Mouse (Mus musculus) CH12.LX (cell line): ENCODE data around the gene Cnih4. TPM values are rescaled to one million over a fixed set of nuclear protein-coding genes. Genes with fewer than 3 reads are reported as not detected.

Experiments
- DNase-seq: peaks from one replicate; pipeline ENCODE4 v3.0.0-alpha.2; 2013; ENCODE audit errors: extremely low read depth
- H3K27ac ChIP-seq: 2 replicates; pipeline ENCODE4 v1.5.1; 2012; ENCODE audit warnings: low read depth, mild to moderate bottlenecking, control low read depth, moderate library complexity; ENCODE audit not compliant: insufficient read depth
- H3K27me3 ChIP-seq: replicated peaks from 2 replicates; pipeline ENCODE3; 2012; ENCODE audit warnings: inconsistent platforms
- H3K36me3 ChIP-seq, 2 experiments: replicated peaks in 1 of 2; 2 replicates each; pipeline versions ENCODE3 to v1.6.1; 2012; ENCODE audit warnings: inconsistent platforms in 1 of 2, low read length in 1 of 2, mild to moderate bottlenecking in 1 of 2, mixed read lengths in 1 of 2, moderate library complexity in 1 of 2; ENCODE audit not compliant: control insufficient read depth in 1 of 2, insufficient read depth in 1 of 2
- H3K4me1 ChIP-seq, 2 experiments: 2 replicates each; pipeline ENCODE4 v1.6.1; 2012; ENCODE audit warnings: inconsistent platforms in 1 of 2, moderate library complexity in 1 of 2; ENCODE audit not compliant: insufficient read depth in 2 of 2, control insufficient read depth in 1 of 2
- H3K4me2 ChIP-seq: 2 replicates; pipeline ENCODE4 v1.6.1; 2012; ENCODE audit warnings: low read depth, mild to moderate bottlenecking, control low read depth; ENCODE audit not compliant: poor library complexity, insufficient read depth, severe bottlenecking
- H3K4me3 ChIP-seq, 3 experiments: fragments of 150-350 bp in 1 of 3; sonication (generic) in 1 of 3; replicated peaks in 1 of 3; 2 replicates each; pipeline versions ENCODE3 to v1.5.1; 2011 to 2012; ENCODE audit warnings: low read depth in 2 of 3, low read length in 2 of 3, mild to moderate bottlenecking in 2 of 3, moderate library complexity in 2 of 3, control low read depth in 1 of 3, improper control_type of control experiment in 1 of 3, inconsistent platforms in 1 of 3, mixed read lengths in 1 of 3; ENCODE audit not compliant: poor library complexity in 1 of 3
- H3K79me2 ChIP-seq: replicated peaks from 2 replicates; pipeline ENCODE4 v1.6.1; 2012; ENCODE audit warnings: mild to moderate bottlenecking, moderate library complexity; ENCODE audit not compliant: control insufficient read depth, poor library complexity, insufficient read depth, severe bottlenecking; ENCODE audit errors: extremely low read depth
- H3K9ac ChIP-seq: 2 replicates; pipeline ENCODE4 v1.6.1; 2012; ENCODE audit warnings: low read depth, mild to moderate bottlenecking, control low read depth, moderate library complexity; ENCODE audit not compliant: insufficient read depth
- H3K9me3 ChIP-seq: replicated peaks from 2 replicates; pipeline ENCODE3; 2012; ENCODE audit warnings: low read length, inconsistent platforms, mixed read lengths
- CHD2 ChIP-seq: IDR thresholded peaks from 2 replicates; pipeline ENCODE4 v1.6.1; 2011; ENCODE audit warnings: low read length, improper control_type of control experiment
- EP300 ChIP-seq: IDR thresholded peaks from 2 replicates; pipeline ENCODE4 v1.6.1; 2011; ENCODE audit warnings: low read length, improper control_type of control experiment
- IRF4 ChIP-seq: IDR thresholded peaks from 2 replicates; pipeline ENCODE4 v1.6.1; 2014; ENCODE audit warnings: low read depth, mild to moderate bottlenecking, inconsistent platforms, low read length, improper control_type of control experiment
- JUN ChIP-seq: IDR thresholded peaks from 2 replicates; pipeline ENCODE4 v1.6.1; 2011; ENCODE audit warnings: low read depth, mild to moderate bottlenecking, low read length, improper control_type of control experiment, moderate library complexity; ENCODE audit not compliant: insufficient read depth
- JUND ChIP-seq: conservative IDR thresholded peaks from 2 replicates; pipeline ENCODE4 v1.6.1; 2011; ENCODE audit warnings: low read depth, low read length, improper control_type of control experiment
- KAT2A ChIP-seq: IDR thresholded peaks from 2 replicates; pipeline ENCODE4 v1.6.1; 2012; ENCODE audit warnings: low read length, improper control_type of control experiment, inconsistent platforms; ENCODE audit not compliant: insufficient replicate concordance
- NELFE ChIP-seq: IDR thresholded peaks from 2 replicates; pipeline ENCODE4 v1.6.1; 2011; ENCODE audit warnings: low read depth, low read length, improper control_type of control experiment
- POLR2A ChIP-seq: IDR thresholded peaks from 2 replicates; pipeline ENCODE4 v1.6.1; 2011; ENCODE audit warnings: low read depth, mild to moderate bottlenecking, improper control_type of control experiment, low read length
- POLR2AphosphoS2 ChIP-seq: IDR thresholded peaks from 2 replicates; pipeline ENCODE4 v1.6.1; 2011; ENCODE audit warnings: low read depth, low read length, improper control_type of control experiment
- RAD21 ChIP-seq: IDR thresholded peaks from 2 replicates; pipeline ENCODE4 v1.6.1; 2011; ENCODE audit warnings: low read depth, mild to moderate bottlenecking, low read length, improper control_type of control experiment, moderate library complexity
- SIN3A ChIP-seq: IDR thresholded peaks from 2 replicates; pipeline ENCODE4 v1.6.1; 2012; ENCODE audit warnings: low read length, improper control_type of control experiment, inconsistent platforms
- SMC3 ChIP-seq: IDR thresholded peaks from 2 replicates; pipeline ENCODE4 v1.6.1; 2011; ENCODE audit warnings: low read depth, low read length, improper control_type of control experiment
- TBP ChIP-seq: conservative IDR thresholded peaks from 2 replicates; pipeline ENCODE4 v1.6.1; 2011; ENCODE audit warnings: low read depth, low read length, improper control_type of control experiment
- TCF12 ChIP-seq: IDR thresholded peaks from 2 replicates; pipeline ENCODE4 v1.6.1; 2014; ENCODE audit warnings: low read depth, mild to moderate bottlenecking, inconsistent platforms, low read length, improper control_type of control experiment
- UBTF ChIP-seq: IDR thresholded peaks from 2 replicates; pipeline ENCODE4 v1.6.1; 2012; ENCODE audit warnings: low read depth, mild to moderate bottlenecking, inconsistent platforms, low read length, improper control_type of control experiment, moderate library complexity
- USF1 ChIP-seq: IDR thresholded peaks from 2 replicates; pipeline ENCODE4 v1.6.1; 2014; ENCODE audit warnings: low read depth, mild to moderate bottlenecking, inconsistent platforms, low read length, improper control_type of control experiment
- ZMIZ1 ChIP-seq: IDR thresholded peaks from 2 replicates; pipeline ENCODE4 v1.6.1; 2012; ENCODE audit warnings: low read depth, mild to moderate bottlenecking, inconsistent platforms, low read length, improper control_type of control experiment
- dilution Hi-C: fragments of 300-500 bp; cut with MboI; formaldehyde crosslinking; loops from 2 replicates; pipeline ENCODE4 v1.14.3; 2020; ENCODE audit warnings: low sequenced_read_pairs; ENCODE audit not compliant: extremely low pct_unique_long_range_greater_than_20kb, extremely low pct_ligation_motif_present
- in situ Hi-C: fragments of 300-500 bp; cut with MboI; formaldehyde crosslinking; loops from 3 replicates; pipeline ENCODE4 v1.14.3; 2019; ENCODE audit warnings: low sequenced_read_pairs, low pct_ligation_motif_present, low pct_unique_long_range_greater_than_20kb, mixed read lengths
- polyA plus RNA-seq: library from polyadenylated mRNA; unstranded; fragments of >175 nt; gene quantifications from 2 replicates; pipeline ENCODE4 v1.2.1, GENCODE M21; 2012; ENCODE audit warnings: low read depth; ENCODE audit not compliant: insufficient read length
- total RNA-seq, 2 experiments: library from RNA; depleted of rRNA; stranded (reverse); fragments of 300-350 nt in 1 of 2; fragments of >200 nt in 1 of 2; gene quantifications; 2 replicates each; pipeline ENCODE4 v1.2.3; 2012 to 2014

Cnih4 gene
- total and polyA plus RNA-seq, 3 experiments, result 24.2 to 54.1 (median 39.1) TPM

DNA sequence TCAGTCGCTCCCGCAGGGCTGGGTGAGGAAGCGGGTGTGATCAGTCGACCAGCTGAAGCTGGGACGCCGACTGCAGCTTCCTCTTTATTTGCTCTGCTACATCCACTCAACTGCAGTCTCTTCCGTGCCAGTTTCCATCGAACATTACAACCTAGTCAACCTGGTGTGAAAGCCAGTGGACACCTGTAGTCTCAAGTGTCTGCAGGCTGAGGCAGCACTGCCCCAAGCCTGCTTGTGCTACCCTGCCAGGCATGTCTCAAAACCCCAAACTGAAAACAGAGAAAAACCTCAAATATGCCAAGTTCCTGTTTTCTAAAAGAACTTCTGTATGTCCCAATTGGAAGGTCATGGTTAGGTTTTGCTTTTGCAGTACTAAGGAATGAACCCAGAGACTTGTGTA is 25.7 kb downstream of the Cnih4 start:
- Histone ChIP-seq H3K36me3 (peaks cover 12 to 52% of the 10 kb centered on the region in 2 experiments), H3K9me3 (no peaks in the 10 kb centered on the region)
- in situ Hi-C loops, result no loop called here
- TF ChIP-seq UBTF, result no peak
- TF ChIP-seq CHD2, result 0 out of 2 replicates have a peak, but pooled peaks have one; percentile 11
- 0 out of 2 replicates have a peak, but pooled peaks have one; percentile 44 for TF ChIP-seq IRF4
- TF ChIP-seq USF1, result no peak
- TF ChIP-seq, all 38 proteins: peak for 2
- Histone ChIP-seq H3K27ac (peak overlapping the region; percentile 35; the same call in 1 of the 2 replicates), H3K4me2 (peak overlapping the region; percentile 19), H3K4me1 (peaks cover 10 to 33% of the 10 kb centered on the region in 2 experiments), H3K9ac (no peak overlapping the region), H3K4me3 (no peak overlapping the region), H3K27me3 (no peaks in the 10 kb centered on the region), H3K79me2 (no peaks in the 10 kb centered on the region)
- dilution Hi-C loops, result no loop called here
- DNase-seq, result peak; percentile 72

DNA sequence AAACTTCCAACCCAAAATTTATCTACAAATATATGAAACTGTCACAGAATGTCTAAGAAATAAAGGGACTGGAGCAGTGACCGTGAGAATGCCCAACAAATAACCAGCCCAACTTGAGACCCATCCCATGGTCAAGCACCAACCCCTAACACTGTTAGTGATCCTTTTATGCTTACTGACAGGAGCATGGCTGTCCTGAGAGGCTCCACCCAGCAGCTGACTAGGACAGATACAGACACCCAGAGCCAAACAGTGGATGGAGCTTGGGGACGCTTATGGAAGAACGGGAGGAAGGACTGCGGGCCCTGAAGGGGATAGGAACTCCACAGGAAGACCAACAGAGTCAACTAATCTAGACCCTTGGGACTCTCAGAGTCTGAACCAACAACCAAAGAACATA is 44.4 kb downstream of the Cnih4 start:
- no peaks in the 10 kb centered on the region; the same call in 1 of the 2 replicates for H3K79me2 ChIP-seq
- in situ Hi-C loops (no loop called here), dilution Hi-C loops (no loop called here)
- H3K4me1 ChIP-seq, result no peaks in the 10 kb centered on the region
- TF ChIP-seq JUND, result no peak
- no peak for TF ChIP-seq RAD21
- TF ChIP-seq TBP, result no peak
- no peak for TF ChIP-seq NELFE
- no peak for TF ChIP-seq POLR2A
- TF ChIP-seq SIN3A, result no peak
- no peak for TF ChIP-seq TCF12
- TF ChIP-seq JUN, result no peak
- no peak for TF ChIP-seq ZMIZ1
- TF ChIP-seq EP300, result no peak
- no peak for TF ChIP-seq SMC3
- no peak for TF ChIP-seq KAT2A
- no peak for TF ChIP-seq CHD2
- no peak for TF ChIP-seq POLR2AphosphoS2
- no peak overlapping the region for H3K9ac ChIP-seq
- no peak overlapping the region for H3K4me3 ChIP-seq
- no peak for DNase-seq
- peaks cover 63 to 88% of the 10 kb centered on the region in 2 experiments for H3K36me3 ChIP-seq
- H3K27ac ChIP-seq, result no peak overlapping the region
- H3K9me3 ChIP-seq, result no peaks in the 10 kb centered on the region
- no peaks in the 10 kb centered on the region for H3K27me3 ChIP-seq
- no peak overlapping the region for H3K4me2 ChIP-seq
